Mouse (Mus musculus) CD8-positive naive resting alpha-beta T cell, adult 2 months (primary cell): ENCODE data around the gene Cdh26.
A peak's percentile ranks its signal among the peaks of the same experiment; 100 is the strongest.

Experiments
- DNase-seq, 2 experiments: peaks; one replicate each; pipeline ENCODE4 v3.0.0; 2022; ENCODE audit warnings: low read depth in 2 of 2, low spot score in 2 of 2

The Cdh26 gene

GRCm38 (mm10) chr2:178507379-178508014 is 77.2 kb downstream of the Cdh26 start:
- DNase-seq: peak; percentile 52 to 63

- no peak for DNase-seq
These were observed 77.9 kb downstream of the Cdh26 start for GRCm38 (mm10) chr2:178508279-178508678.

- DNase-seq: no peak
These were observed 82.7 kb downstream of the Cdh26 start for GRCm38 (mm10) chr2:178513043-178513442.

GRCm38 (mm10) chr2:178513636-178514071 is 83.3 kb downstream of the Cdh26 start:
- no peak for DNase-seq

GRCm38 (mm10) chr2:178516421-178516820 is 86.1 kb downstream of the Cdh26 start:
- DNase-seq: no peak

- DNase-seq: no peak
These were observed 86.6 kb downstream of the Cdh26 start for GRCm38 (mm10) chr2:178516941-178517340.

GRCm38 (mm10) chr2:178519321-178519720 is 89.0 kb downstream of the Cdh26 start:
- no peak for DNase-seq

- DNase-seq: no peak
These were observed 89.9 kb downstream of the Cdh26 start for GRCm38 (mm10) chr2:178520216-178520615.

GRCm38 (mm10) chr2:178522331-178522730 is 92.0 kb downstream of the Cdh26 start:
- no peak for DNase-seq

GRCm38 (mm10) chr2:178522786-178523185 is 92.5 kb downstream of the Cdh26 start:
- DNase-seq: no peak

- DNase-seq: no peak
These were observed 96.4 kb downstream of the Cdh26 start for GRCm38 (mm10) chr2:178526776-178527175.

- DNase-seq: no peak
These were observed 100.9 kb downstream of the Cdh26 start for GRCm38 (mm10) chr2:178531226-178531625.

GRCm38 (mm10) chr2:178536574-178536973 is 106.2 kb downstream of the Cdh26 start:
- no peak for DNase-seq
